Mouse (Mus musculus) heart, adult 11 months (tissue): Measurements from ENCODE around the gene Rad9a.

Experiments used
- DNase-seq: peaks from one replicate; pipeline ENCODE4 v3.0.0; 2022

Rad9a gene

DNA sequence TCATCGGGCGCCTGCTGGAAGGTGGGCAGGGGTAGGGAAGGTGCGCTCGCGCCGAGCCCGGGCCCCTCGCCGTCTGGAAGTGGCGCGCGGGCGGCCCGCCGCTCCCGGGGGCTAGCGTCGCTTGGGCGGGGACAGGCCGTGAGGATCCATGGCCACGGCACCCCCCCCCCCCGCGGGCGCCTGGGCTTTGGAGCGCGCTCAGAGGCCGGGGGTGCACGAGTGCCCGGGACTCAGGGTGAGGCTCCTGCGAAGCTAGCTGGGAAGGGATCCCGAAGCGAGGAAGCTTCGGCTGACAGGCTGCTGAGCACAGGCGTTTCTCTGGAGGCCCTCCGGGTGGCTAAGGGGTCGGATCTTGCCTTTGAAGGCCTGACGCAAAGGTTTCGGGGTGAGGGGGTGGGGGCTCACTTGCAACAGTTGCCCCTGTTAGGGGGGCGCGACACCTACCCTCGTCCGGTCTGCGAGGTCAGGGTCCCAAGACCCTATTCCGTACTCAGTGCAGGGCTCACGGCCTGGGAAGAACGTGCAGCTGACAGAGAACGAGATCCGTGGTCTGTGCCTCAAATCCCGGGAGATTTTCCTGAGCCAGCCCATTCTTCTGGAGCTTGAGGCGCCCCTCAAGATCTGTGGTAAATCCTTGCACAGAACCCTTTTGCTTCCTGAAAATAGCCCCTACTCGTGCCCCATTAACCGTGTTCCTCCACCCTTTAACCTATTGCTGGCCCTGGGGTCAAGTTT is 9.0 kb downstream of the Rad9a start:
- peak; percentile 95 for DNase-seq

DNA sequence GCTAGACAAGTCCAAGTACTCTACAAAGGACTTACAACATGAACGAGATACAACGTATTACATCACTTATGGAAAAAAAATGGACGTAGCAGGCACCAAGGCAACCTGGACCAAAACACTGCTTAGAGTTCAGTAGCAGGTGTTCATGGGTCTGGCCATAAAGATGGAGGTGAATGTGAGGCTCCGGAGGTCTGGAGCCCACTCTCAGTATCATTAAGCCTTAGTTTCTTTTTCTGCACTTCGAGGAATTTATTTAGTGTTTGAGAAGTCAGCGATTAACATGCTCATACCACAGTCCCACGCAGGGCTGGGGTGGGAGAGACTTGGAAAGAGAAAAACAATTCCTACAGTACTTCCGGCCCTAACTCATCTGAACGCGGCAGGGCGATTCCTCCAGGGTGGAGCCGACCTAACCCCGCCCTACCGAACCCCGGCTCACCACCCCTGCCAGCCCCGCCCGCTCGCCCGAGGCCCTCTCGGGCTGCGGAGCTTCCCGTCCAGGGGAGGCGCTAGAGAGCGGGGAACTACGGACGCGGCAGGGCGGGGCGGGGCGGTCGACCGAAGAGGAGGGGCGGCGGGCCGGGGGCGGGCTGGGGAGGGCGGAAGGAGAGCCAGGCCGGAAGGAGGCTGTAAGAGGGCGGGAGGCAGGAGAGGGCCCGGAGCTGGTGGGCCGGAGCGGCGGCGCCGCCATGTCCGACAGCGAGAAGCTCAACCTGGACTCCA is 9.8 kb downstream of the Rad9a start, which contains the start of gene Ppp1ca:
TSS of gene Ppp1ca (plus strand) at position 538 of the 723 bp plus-strand sequence.
- peak; percentile 99 for DNase-seq

DNA sequence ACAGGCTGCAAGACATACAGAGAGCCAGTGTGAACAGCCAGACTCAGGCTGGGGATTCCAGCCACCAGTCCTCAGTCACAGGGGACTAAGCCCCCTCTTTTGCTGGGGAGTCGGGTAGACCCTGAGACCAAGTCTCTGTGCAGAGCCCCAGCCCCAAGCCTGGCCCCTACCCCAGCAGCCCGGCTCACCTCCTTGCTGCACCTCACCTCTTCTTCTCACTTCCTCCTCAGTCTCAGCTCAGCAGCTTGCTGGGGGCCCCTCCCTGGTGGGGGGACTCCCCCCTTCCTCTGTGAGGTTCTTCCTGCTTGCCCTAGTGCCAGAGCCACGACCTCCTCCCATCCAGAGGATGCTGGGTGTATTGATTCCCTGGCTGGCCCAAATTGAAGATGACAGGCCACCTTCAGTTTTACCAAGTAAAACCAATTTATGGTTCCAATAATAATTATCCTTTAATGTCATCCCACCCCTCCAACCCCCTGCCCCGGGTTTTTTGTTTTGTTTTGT is 10.6 kb downstream of the Rad9a start, which contains the start of gene Tbc1d10c:
TSS of gene Tbc1d10c (minus strand) at position 454 of the 504 bp plus-strand sequence.
- peak; percentile 97 for DNase-seq

DNA sequence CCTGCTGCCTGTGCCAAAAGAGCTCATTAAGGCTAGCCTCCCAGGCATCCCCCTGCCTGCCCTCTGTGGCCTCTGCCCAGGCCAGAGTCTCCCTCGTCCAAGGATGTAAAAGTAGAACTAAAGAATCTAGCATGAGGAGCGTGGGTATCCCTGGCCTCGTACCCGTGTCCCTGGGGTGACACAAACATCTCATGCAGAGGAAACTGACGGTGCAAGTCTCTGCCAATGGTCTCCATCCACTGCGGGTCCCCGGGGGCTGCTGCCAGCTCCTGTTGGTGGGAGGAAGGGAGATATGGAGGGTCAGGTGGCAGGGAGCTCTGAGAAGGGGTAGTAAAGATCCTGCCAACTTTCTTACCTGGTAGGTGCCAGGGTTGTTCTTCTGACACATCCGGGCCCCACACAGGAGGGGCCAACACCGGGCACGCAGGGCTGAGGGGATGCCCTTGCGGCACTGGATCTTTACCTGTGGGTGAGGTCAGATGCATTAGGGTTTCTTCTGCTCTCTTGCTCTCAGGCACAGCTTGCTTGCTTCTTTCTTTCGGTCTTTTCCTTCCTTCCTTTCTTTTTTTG is 12.3 kb downstream of the Rad9a start:
- DNase-seq = peak; percentile 93

DNA sequence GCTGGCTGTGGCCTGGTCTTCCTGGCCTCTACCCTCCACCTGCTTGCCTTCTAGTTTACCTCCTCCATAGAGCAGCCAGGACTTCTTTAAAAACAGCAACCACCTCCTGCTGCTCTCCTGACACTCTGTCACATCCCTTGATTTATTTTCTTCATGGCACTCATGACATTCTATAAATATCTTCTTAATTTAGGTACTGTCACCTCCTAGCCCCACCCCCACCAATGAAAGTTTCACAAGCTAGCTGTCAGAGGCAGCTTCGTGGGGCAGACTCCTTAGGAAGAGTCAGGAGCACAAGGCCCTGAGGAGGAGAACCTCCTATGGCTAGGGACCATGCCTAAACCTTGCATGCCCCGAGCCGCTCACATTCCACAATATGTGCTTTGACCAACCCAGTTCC is 14.2 kb downstream of the Rad9a start:
- DNase-seq = no peak

DNA sequence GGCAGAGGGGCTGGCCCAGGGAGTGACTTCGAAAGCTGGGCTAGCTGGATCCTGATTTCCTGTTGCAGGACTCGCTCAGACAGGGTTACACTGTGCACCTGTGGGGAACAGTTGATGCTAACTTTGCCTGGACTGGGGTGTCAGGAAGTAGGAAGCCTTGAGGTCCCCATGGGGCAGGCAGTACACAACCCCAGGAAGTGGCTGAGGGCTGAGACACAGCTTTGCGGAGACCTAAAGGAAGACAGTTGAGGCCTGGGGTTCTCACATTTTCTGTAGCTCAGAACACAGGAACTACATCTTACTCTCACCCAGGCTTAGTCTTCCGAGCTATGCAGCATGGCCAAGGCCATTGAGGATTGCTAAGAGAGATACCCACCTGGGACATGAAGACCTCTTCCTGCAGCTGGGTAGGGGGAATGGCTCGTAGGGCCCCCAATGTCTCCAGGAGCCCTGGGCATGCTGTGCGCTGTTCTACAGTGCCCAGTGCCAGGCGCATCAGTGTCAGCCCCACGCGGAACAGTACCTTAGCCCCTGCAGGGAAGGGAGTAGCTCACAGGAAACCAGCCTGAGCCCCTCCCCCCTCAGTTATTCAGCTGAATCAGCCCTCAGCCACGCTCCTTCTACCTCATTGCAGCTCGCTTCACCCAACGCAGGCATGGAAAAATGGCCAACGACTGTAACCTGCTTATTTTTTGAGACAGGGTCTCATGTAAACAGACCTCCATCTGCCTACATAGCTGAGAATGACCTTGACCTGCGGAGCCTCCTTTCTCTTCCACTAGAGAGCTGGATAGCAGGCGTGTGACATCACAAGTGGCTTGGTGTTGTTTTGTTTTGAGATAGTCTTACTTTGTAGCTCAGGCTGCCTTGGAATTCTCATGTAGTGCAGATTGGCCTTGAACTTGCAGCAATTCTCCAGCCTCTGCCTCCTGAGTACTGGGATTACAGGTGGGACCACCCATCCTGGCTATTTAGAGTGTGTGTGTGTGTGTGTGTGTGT is 16.2 kb downstream of the Rad9a start:
- DNase-seq = peak; percentile 93

DNA sequence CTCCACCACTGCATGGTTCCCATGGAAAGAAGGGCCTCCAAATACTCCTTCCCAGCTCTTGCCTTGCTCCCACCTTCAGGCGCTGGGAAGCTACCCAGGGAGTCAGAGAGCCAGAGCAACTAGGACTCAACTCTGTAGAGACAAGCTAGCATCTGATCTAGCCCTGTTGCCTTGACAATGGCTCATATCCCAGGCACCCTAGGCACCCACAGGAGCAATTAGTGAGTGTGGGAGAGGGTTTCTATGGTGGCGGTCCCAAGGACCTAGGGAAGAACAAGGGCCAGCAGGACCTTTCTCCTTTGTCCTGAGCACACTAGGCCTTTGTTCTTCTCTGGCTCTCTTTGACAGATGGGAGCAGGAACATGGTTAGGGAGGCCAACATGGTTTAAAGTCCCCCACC is 17.8 kb downstream of the Rad9a start:
- no peak for DNase-seq

DNA sequence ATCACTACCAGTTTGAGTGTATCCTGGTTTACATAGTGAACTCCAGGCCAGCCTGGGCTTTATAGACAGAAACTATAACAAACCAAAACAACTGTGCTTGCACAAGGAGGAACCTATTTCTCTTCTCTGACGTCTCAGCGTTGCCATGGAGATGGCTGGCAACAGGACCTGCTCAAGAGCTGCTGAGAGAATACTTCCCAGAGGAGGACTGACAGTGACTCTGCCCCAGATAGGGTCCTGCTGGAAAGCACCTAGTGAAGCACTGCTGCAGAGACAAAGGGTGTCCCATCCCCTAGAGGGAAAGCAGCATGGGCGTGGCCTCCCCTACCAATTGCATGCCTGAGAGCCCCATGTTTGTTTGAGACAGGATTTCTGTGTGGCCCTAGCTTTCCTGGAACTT is 19.6 kb downstream of the Rad9a start:
- peak; percentile 96 for DNase-seq

DNA sequence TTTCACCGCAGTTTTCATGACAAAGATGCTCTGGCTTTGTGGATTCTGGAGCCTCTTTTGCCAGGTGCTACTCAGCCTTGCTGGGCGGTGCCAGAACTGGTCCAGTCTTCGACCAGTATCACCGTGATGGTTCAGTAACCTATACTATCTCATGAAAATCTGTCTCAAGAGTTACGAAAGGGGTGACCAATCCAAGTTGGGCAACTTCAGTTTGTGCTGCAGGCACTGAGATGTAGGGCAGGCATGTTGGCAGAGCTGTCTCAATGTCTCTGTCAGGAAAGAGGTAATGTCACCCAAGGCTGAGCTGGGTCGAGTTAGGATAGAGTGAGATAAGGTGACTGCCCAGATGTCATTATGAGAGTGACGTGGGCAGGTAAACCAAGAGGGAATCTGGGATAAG is 21.1 kb downstream of the Rad9a start:
- DNase-seq = no peak

DNA sequence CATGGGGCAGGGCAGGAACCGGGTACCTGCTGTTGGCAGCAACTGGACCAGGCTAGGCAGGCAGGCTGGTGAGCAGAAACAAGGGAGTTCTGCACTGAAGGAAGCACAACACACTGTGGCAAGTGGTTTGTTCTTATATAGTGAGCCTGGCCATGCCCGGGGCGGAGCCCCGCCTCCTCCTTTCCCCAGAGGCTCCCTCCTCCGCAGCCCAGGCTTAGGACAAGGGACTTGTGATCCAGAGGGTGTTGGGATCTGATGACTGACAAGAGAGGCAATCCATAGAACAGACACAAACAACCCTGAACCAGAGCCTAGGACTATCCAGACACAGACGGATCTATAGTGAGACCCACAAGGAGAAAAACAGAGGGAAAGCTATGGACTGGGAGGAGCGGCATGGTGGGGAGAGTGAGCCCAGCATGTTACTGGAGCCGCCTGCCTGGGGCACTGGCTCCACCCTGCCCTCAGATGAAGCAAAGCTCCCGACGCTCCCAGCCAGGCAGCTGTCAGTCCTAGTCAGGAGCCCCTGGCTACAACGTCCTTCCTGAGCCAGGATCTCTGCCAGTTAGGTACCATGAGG is 26.0 kb downstream of the Rad9a start, which contains the start of gene Carns1:
TSS of gene Carns1 (minus strand) at position 112 of the 580 bp plus-strand sequence.
- peak; percentile 96 for DNase-seq

DNA sequence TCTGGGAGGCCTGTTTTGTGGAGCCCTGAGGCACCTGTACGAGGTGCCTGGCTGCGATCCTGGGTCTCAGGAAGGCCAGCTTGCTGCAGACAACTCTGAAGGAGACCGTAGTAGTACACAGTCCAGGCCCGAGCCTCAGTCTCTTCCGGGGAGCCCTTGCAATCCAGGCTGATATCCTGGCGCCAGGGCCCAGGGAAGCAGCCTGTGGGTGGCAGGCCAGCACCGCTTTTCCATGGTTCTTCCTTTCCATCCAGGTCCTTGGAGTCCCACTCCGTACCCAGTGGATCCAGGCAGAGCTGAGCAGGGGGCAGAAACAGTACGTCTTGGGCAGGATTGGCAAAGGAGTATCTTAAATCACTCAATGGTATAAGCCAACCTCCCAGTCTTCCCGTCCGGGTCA is 28.5 kb downstream of the Rad9a start:
- no peak for DNase-seq

DNA sequence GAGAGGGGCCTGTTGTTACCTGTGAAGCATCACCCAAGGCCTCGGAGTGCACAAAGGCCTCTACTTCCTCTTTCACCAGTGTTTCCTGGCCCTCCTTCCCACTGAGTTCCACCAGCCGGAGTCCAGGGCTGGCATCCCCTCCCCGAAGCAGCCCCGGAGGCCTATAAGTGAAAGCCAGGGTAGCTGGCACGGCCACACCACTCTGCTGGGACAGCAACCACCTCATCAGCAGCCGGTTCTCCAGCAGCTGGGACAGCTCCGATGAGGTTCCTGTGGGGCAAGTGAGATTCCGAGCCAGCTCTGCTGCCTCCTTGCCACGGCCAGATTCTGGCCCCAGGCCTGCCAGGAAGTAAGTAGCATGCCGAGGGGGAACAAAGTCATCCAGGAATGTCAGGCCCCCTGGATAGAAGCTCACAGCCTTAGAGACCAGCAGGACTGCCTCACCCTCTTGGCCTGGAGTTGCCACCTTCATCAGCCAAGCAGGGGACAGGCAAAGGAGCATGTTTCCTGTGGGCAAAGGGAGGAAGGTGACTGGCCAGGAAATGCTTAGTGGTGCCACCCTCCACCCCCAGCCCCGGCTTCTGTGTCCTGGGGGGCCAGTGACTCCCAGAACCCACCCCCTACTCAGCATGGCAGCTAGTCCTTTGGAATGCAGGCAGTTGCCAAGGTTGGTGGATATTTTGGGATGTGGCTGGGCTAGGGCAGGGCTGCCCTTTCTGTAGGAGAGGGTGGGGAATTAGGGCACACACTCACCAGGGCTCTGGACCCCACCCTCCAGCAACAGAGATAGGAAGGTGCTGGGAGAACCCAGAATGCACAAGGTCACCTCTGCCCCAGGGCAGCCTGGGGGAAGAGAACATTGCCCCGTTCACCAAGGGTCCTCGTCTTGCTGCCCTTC is 29.8 kb downstream of the Rad9a start:
- peak; percentile 97 for DNase-seq

DNA sequence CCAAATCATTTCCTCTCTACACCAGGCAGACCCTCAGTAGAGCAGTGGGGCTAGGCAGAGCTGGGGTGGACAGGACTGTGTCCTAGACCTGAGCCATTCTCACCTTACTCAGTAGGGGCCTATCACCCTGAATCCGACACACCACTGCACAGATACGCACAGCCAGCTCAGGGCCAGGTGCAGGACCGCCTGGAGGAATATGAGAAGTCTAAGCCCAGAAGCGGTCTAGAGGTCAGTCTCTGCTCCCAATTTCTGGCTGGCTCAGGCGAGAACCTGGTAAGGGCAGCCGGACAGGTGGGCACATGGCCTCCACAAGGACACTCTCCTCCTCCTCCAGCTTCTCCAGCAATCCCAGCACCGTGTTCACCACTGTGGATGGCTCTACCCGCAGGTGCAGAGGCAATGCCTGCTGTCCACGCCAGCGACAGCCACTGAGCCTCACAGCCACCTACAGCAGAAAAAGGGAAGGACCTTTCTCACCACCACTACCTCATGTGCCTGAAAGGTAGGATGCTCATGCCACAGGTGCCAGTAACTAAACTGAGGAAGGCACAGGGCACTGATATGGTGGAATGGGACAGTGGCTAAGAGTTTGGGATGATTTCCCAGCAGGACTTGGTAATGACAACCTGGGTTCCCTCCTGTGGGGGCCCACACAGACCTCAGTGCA is 30.6 kb downstream of the Rad9a start:
- peak; percentile 94 for DNase-seq

DNA sequence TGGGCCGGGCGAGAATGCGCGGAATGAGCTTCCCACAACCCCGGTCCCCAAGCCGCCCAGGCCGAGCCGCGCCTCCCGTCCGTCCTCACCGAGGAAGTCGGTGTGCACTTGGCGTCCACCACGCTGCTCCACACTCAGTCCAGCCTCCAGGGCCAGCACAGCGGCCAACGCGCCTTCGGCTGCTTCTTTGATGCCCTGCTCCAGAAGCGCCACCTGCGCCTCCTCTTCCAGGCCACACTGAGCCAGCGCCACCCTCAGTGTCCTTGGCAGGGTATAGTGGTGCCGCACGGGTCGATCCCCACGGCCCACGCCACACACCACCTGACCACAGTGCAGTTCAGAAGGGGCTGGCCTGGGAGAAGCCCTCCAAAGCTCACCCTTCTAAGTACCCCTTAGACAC is 31.7 kb downstream of the Rad9a start:
- peak; percentile 97 for DNase-seq

DNA sequence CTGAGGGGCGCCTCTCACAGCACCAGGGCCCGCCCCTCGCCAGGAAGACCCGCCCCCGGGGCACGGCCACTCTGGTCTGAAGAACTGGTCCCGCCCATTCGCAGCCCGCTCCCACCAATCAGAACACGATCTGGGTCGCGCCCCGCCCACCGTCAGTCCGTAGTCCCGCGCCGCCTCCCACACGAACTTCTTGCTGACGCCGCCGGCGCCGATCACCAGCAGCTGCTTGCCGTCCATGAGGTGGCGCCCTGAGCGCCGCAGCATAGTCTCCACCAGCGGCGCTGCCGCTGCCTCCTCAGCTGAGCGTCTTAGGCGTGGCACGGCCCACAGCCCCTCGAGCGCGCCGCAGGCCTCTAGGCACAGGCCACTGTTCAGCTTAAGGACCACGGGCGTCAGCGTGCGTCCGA is 32.1 kb downstream of the Rad9a start:
- peak; percentile 100 for DNase-seq

DNA sequence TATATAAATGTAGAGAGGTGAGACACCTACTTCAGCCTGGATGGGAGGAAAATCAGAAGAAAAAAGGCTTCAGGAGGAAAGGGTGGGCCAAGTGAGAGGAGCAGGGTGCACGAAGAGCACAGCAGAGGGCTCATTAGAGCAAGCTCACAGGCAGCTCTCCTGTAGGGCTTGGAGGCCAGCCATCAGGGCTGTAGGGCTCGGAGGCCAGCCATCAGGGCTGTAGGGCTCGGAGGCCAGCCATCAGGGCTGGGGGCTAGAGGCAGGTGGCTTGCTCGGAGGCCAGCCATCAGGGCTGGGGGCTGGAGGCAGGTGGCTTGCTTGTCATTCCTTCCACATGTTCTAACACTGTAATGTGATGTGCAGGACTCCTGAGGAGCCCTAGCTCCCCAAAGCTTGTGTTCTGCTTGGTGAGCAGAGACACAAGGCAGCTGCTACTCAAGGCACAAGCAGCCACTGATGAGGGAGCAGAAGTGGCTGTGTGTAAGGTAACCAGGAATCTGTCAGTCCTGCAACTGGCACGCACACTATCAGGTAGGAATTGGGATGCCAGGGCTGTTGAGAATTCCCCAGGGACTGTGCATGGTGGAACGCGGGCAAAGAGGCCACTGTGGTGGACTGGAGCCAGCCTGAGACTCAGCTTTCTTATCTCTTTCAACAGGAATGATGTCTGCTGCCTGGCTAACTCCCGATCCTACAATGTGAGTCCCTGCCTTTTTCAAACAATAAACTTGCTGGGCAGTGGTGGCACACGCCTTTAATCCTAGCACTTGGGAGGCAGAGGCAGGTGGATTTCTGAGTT is 34.6 kb downstream of the Rad9a start:
- DNase-seq = no peak

DNA sequence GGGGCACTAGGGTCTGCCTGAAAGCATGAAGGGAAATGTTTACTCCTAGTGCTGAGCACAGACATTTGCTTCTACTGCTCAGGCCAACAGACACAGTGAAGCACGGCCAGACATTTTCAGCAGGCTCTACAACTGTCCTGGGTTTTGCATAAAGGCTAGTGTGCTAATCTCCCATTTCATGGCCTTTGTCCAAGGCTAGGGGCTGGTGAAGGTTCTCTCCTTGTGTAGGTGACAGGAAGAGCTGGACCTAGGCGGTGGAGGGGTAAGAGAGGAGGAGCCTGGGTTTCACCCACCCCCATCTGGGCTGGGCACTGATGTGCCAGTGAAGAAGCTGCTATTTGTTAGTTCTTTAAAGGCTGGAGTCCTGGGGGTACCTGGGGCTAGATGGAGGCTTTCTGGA is 36.7 kb downstream of the Rad9a start:
- DNase-seq = no peak

DNA sequence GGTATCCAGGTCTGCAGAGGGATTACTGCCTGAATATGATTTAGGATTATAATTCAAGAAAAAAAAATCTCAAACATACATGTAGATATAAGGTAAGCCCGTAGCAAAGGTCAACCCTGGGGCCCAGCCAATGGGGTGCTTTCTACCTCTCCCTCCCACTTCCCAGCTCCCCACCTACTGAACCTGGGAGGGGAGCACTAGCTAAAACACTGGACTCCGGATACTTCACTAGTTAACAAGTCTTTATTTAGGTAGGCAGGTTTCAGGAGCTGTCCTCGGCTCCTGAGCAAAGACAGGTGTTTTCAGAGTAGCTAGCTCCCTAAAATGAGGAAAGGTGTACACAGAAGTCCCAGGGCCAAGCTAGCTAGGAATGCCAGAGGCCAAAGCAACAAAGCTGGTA is 37.4 kb downstream of the Rad9a start:
- peak; percentile 91 for DNase-seq

DNA sequence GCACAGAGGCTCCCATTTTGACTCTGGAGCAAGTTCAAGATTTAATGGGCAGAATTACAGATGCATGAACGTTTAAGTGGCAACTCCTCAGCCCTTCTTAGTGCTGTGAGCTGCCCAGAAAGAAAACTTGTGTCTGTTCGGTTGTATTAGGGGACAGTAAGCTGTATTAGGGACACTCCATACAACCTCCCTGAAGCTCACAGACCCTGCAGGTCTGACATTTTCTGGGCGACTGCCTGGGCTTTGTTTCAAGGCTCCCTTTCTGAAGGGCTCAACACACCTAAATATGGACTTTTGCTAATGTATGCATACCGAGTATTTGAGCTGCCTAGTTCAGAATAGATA is 37.9 kb downstream of the Rad9a start:
- no peak for DNase-seq
